Mouse (Mus musculus) stomach, postnatal 0 days (tissue): ENCODE data around the gene Mrps2. TPM values are rescaled to one million over a fixed set of nuclear protein-coding genes. Genes with fewer than 3 reads are reported as not detected.

Source experiments
- ATAC-seq: fragments of 200-750 bp; cut with Nextera tagmentation; 2 replicates; pipeline ENCODE4 v1.8.0; 2017; ENCODE audit not compliant: low FRiP score, low TSS enrichment
- DNase-seq: peaks from one replicate; pipeline ENCODE4 v3.0.0-alpha.2; 2016; ENCODE audit warnings: low spot score
- H3K27ac ChIP-seq: fragments of 300-500 bp; sonication (generic); replicated peaks from 2 replicates; pipeline ENCODE4 v1.5.1; 2014; ENCODE audit warnings: mild to moderate bottlenecking, control low read depth
- H3K27me3 ChIP-seq: fragments of 300-500 bp; sonication (generic); 2 replicates; pipeline ENCODE4 v1.6.1; 2014; ENCODE audit warnings: low read length; ENCODE audit not compliant: control insufficient read depth, insufficient read depth
- H3K36me3 ChIP-seq: fragments of 300-500 bp; sonication (generic); 2 replicates; pipeline ENCODE4 v1.6.1; 2014; ENCODE audit warnings: low read length, mixed read lengths; ENCODE audit not compliant: control insufficient read depth, insufficient read depth
- H3K4me1 ChIP-seq: fragments of 300-500 bp; sonication (generic); replicated peaks from 2 replicates; pipeline ENCODE4 v1.6.1; 2014; ENCODE audit warnings: antibody characterized with exemption; ENCODE audit not compliant: control insufficient read depth, insufficient read depth
- H3K4me2 ChIP-seq: fragments of 300-500 bp; sonication (generic); replicated peaks from 2 replicates; pipeline ENCODE4 v1.6.1; 2014; ENCODE audit warnings: low read depth, mild to moderate bottlenecking, control low read depth, moderate library complexity
- H3K4me3 ChIP-seq: fragments of 300-500 bp; sonication (generic); 2 replicates; pipeline ENCODE4 v1.5.1; 2014; ENCODE audit warnings: low read depth, low read length, control low read depth
- H3K9ac ChIP-seq: fragments of 300-500 bp; sonication (generic); 2 replicates; pipeline ENCODE4 v1.6.1; 2014; ENCODE audit warnings: mild to moderate bottlenecking, low read length, control low read depth, mixed read lengths
- H3K9me3 ChIP-seq: fragments of 300-500 bp; sonication (generic); 2 replicates; pipeline ENCODE4 v1.6.1; 2016; ENCODE audit warnings: low read length; ENCODE audit not compliant: control insufficient read depth
- CTCF ChIP-seq: IDR thresholded peaks from 2 replicates; pipeline ENCODE4 v1.5.1; 2016; ENCODE audit warnings: antibody characterized with exemption, low read depth, mild to moderate bottlenecking, moderate library complexity
- EP300 ChIP-seq: optimal IDR thresholded peaks from 2 replicates; pipeline ENCODE3; 2016; ENCODE audit warnings: antibody characterized with exemption
- WGBS: fragments of 180-500 bp; shearing (Covaris S2); extraction: QIAGEN DNeasy Blood & Tissue Kit; methylation state at CpG from one replicate; pipeline ENCODE4 v1.1.7; 2014; 5-methylcytosine and 5-hydroxymethylcytosine counted together
- polyA plus RNA-seq: library from polyadenylated mRNA; unstranded; fragments of >200 nt; fragmentation: Nextera tagmentation; extraction: Ambion mirVana; gene quantifications from 2 replicates; pipeline ENCODE4 v1.2.1, GENCODE M21; 2015

The Mrps2 gene
- polyA plus RNA-seq, 1 experiment from 2014 or later, result 25.3 TPM

GRCm38 (mm10) chr2:28447315-28447670, 20.6 kb upstream of the Mrps2 start:
- DNase-seq (no peak), ATAC-seq (0 out of 2 replicates have a peak, but pooled peaks have one; percentile 13)
- Histone ChIP-seq H3K9me3 (no peaks in the 10 kb centered on the region), H3K4me2 (peak overlapping the region; percentile 96), H3K36me3 (no peaks in the 10 kb centered on the region), H3K9ac (peak overlapping the region; percentile 79), H3K27ac (no peak overlapping the region), H3K27me3 (no peaks in the 10 kb centered on the region), H3K4me1 (0 out of 2 replicates have a peak, but pooled peaks cover 2% of the 10 kb centered on the region), H3K4me3 (peak overlapping the region; percentile 72)
- WGBS, result 7% methylated on average over 9 of the region's 11 CpGs
- TF ChIP-seq EP300 (no peak), CTCF (no peak)

GRCm38 (mm10) chr2:28451663-28452062, 16.2 kb upstream of the Mrps2 start:
- Histone ChIP-seq H3K36me3 (no peaks in the 10 kb centered on the region), H3K4me3 (no peak overlapping the region), H3K9ac (no peak overlapping the region), H3K27ac (no peak overlapping the region), H3K4me2 (no peak overlapping the region), H3K4me1 (0 out of 2 replicates have a peak, but pooled peaks cover 2% of the 10 kb centered on the region), H3K27me3 (no peaks in the 10 kb centered on the region), H3K9me3 (no peaks in the 10 kb centered on the region)
- 91% methylated on average over 11 of the region's 11 CpGs for WGBS
- DNase-seq, result no peak
- ATAC-seq, result no peak
- TF ChIP-seq EP300 (no peak), CTCF (no peak)

- DNase-seq, result no peak
Measured at GRCm38 (mm10) chr2:28453539-28453938, 14.3 kb upstream of the Mrps2 start.

GRCm38 (mm10) chr2:28456616-28457015, 11.2 kb upstream of the Mrps2 start:
- no peaks in the 10 kb centered on the region for H3K27me3 ChIP-seq
- no peak for ATAC-seq
- DNase-seq, result no peak
- H3K4me3 ChIP-seq, result no peak overlapping the region
- no peak overlapping the region for H3K27ac ChIP-seq
- H3K4me1 ChIP-seq, result no peaks in the 10 kb centered on the region
- H3K9ac ChIP-seq, result no peak overlapping the region
- TF ChIP-seq EP300 (no peak), CTCF (no peak)
- H3K4me2 ChIP-seq, result no peak overlapping the region
- H3K36me3 ChIP-seq, result no peaks in the 10 kb centered on the region
- no peaks in the 10 kb centered on the region for H3K9me3 ChIP-seq
- 81% methylated on average over 1 of the region's 1 CpGs for WGBS

More at GRCm38 (mm10) chr2:28453539-28453938, 14.3 kb upstream of the Mrps2 start:
- no peak overlapping the region for H3K9ac ChIP-seq
- H3K4me1 ChIP-seq, result no peaks in the 10 kb centered on the region
- no peaks in the 10 kb centered on the region for H3K9me3 ChIP-seq
- no peak overlapping the region for H3K4me3 ChIP-seq
- no peaks in the 10 kb centered on the region for H3K36me3 ChIP-seq
- no peak overlapping the region for H3K4me2 ChIP-seq
- 76% methylated on average over 6 of the region's 6 CpGs for WGBS
- H3K27ac ChIP-seq, result no peak overlapping the region
- ATAC-seq, result no peak
- TF ChIP-seq CTCF, result no peak
- no peak for TF ChIP-seq EP300
- H3K27me3 ChIP-seq, result no peaks in the 10 kb centered on the region

- 61% methylated on average over 3 of the region's 3 CpGs for WGBS
- Histone ChIP-seq H3K27me3 (no peaks in the 10 kb centered on the region), H3K9me3 (no peaks in the 10 kb centered on the region), H3K4me3 (no peak overlapping the region), H3K27ac (no peak overlapping the region), H3K36me3 (no peaks in the 10 kb centered on the region), H3K9ac (no peak overlapping the region), H3K4me2 (no peak overlapping the region), H3K4me1 (peaks cover 3% of the 10 kb centered on the region; the same call in 1 of the 2 replicates)
- TF ChIP-seq CTCF (peak; percentile 70), EP300 (no peak)
- DNase-seq (peak; percentile 38), ATAC-seq (no peak)
Measured at GRCm38 (mm10) chr2:28463919-28464318, 3.9 kb upstream of the Mrps2 start.

- no peak overlapping the region for H3K4me2 ChIP-seq
- H3K9me3 ChIP-seq, result no peaks in the 10 kb centered on the region
- TF ChIP-seq EP300 (no peak), CTCF (no peak)
- no peak overlapping the region for H3K27ac ChIP-seq
- peaks cover 6% of the 10 kb centered on the region; the same call in 1 of the 2 replicates for H3K36me3 ChIP-seq
- no peak overlapping the region for H3K9ac ChIP-seq
- 73% methylated on average over 9 of the region's 9 CpGs for WGBS
- H3K4me3 ChIP-seq, result no peak overlapping the region
- H3K4me1 ChIP-seq, result peaks cover 3% of the 10 kb centered on the region; the same call in 1 of the 2 replicates
- DNase-seq (no peak), ATAC-seq (no peak)
- H3K27me3 ChIP-seq, result no peaks in the 10 kb centered on the region
Measured at GRCm38 (mm10) chr2:28464919-28465318, 2.9 kb upstream of the Mrps2 start.
